Mouse (Mus musculus): ENCODE data around the gene Hoxb13. TPM values are rescaled to one million over a fixed set of nuclear protein-coding genes. Genes with fewer than 3 reads are reported as not detected.

Gene Hoxb13
- polyA plus RNA-seq, 1 experiment from 2014 or later: not detected

- H3K9me3 ChIP-seq (ENCODE audit: control insufficient read depth, low read length): peaks cover 7% of the 10 kb centered on the region
- no peak overlapping the region for H3K4me3 ChIP-seq (ENCODE audit: control insufficient read depth in 1 of 2, insufficient read depth in 1 of 2, low read depth in 1 of 2, low read length in 2 of 2)
- no peak overlapping the region for H3K4me2 ChIP-seq (ENCODE audit: low read length)
- peaks cover 16% of the 10 kb centered on the region for H3K27me3 ChIP-seq (ENCODE audit: control insufficient read depth, insufficient read depth, low read length)
- WGBS: 65% methylated on average over 9 of the region's 9 CpGs
- no peak for ATAC-seq (ENCODE audit: insufficient number of reproducible peaks, insufficient read depth, low FRiP score, low read depth)
- H3K36me3 ChIP-seq (ENCODE audit: control insufficient read depth, insufficient read depth, low read length): no peaks in the 10 kb centered on the region
- no peaks in the 10 kb centered on the region for H3K4me1 ChIP-seq (ENCODE audit: control insufficient read depth in 2 of 2, insufficient read depth in 2 of 2, low read length in 2 of 2)
- H3K27ac ChIP-seq (replicated peaks in 1 of 2; ENCODE audit: control insufficient read depth in 1 of 2, insufficient read depth in 1 of 2, low read depth in 2 of 2, low read length in 2 of 2): no peak overlapping the region
- H3K9ac ChIP-seq (ENCODE audit: low read length): no peak overlapping the region
Measured at GRCm38 (mm10) chr11:96227676-96228075, 33.6 kb downstream of the Hoxb13 start.

GRCm38 (mm10) chr11:96234906-96235305 lies 40.8 kb downstream of the Hoxb13 start:
- ATAC-seq (ENCODE audit: insufficient number of reproducible peaks, insufficient read depth, low FRiP score, low read depth): no peak
- no peak overlapping the region for H3K9ac ChIP-seq (ENCODE audit: low read length)
- peaks cover 67% of the 10 kb centered on the region for H3K27me3 ChIP-seq (ENCODE audit: control insufficient read depth, insufficient read depth, low read length)
- 3% methylated on average over 12 of the region's 12 CpGs for WGBS
- no peaks in the 10 kb centered on the region for H3K36me3 ChIP-seq (ENCODE audit: control insufficient read depth, insufficient read depth, low read length)
- no peaks in the 10 kb centered on the region for H3K4me1 ChIP-seq (ENCODE audit: control insufficient read depth in 2 of 2, insufficient read depth in 2 of 2, low read length in 2 of 2)
- no peak overlapping the region for H3K4me2 ChIP-seq (ENCODE audit: low read length)
- no peaks in the 10 kb centered on the region for H3K9me3 ChIP-seq (ENCODE audit: control insufficient read depth, low read length)
- no peak overlapping the region for H3K4me3 ChIP-seq (ENCODE audit: control insufficient read depth in 1 of 2, insufficient read depth in 1 of 2, low read depth in 1 of 2, low read length in 2 of 2)
- H3K27ac ChIP-seq (replicated peaks in 1 of 2; ENCODE audit: control insufficient read depth in 1 of 2, insufficient read depth in 1 of 2, low read depth in 2 of 2, low read length in 2 of 2): no peak overlapping the region

GRCm38 (mm10) chr11:96240211-96240610 lies 46.1 kb downstream of the Hoxb13 start:
- H3K9ac ChIP-seq (ENCODE audit: low read length): no peak overlapping the region
- H3K27me3 ChIP-seq (ENCODE audit: control insufficient read depth, insufficient read depth, low read length): peaks cover 41% of the 10 kb centered on the region
- no peak overlapping the region for H3K4me2 ChIP-seq (ENCODE audit: low read length)
- H3K4me1 ChIP-seq (ENCODE audit: control insufficient read depth in 2 of 2, insufficient read depth in 2 of 2, low read length in 2 of 2): no peaks in the 10 kb centered on the region
- H3K27ac ChIP-seq (replicated peaks in 1 of 2; ENCODE audit: control insufficient read depth in 1 of 2, insufficient read depth in 1 of 2, low read depth in 2 of 2, low read length in 2 of 2): no peak overlapping the region
- no peak overlapping the region for H3K4me3 ChIP-seq (ENCODE audit: control insufficient read depth in 1 of 2, insufficient read depth in 1 of 2, low read depth in 1 of 2, low read length in 2 of 2)
- H3K36me3 ChIP-seq (ENCODE audit: control insufficient read depth, insufficient read depth, low read length): no peaks in the 10 kb centered on the region
- no peak for ATAC-seq (ENCODE audit: insufficient number of reproducible peaks, insufficient read depth, low FRiP score, low read depth)
- 3% methylated on average over 7 of the region's 7 CpGs for WGBS
- H3K9me3 ChIP-seq (ENCODE audit: control insufficient read depth, low read length): no peaks in the 10 kb centered on the region

Other genes with a start within 250 kb of the Hoxb13 start
- 14.0 and 17.2 TPM in 2 replicates for gene Igf2bp1, start 188.4 kb upstream of the Hoxb13 start, polyA plus RNA-seq (2014; fragmentation: Nextera tagmentation; extraction: Ambion mirVana)
- gene Gip, start 169.8 kb upstream of the Hoxb13 start, polyA plus RNA-seq (2014; fragmentation: Nextera tagmentation; extraction: Ambion mirVana): not detected in 2 replicates
- gene Snf8, start 159.4 kb upstream of the Hoxb13 start, polyA plus RNA-seq (2014; fragmentation: Nextera tagmentation; extraction: Ambion mirVana): 23.5 and 30.5 TPM in 2 replicates
- 28.7 and 29.7 TPM in 2 replicates for gene Ube2z, start 128.9 kb upstream of the Hoxb13 start, polyA plus RNA-seq (2014; fragmentation: Nextera tagmentation; extraction: Ambion mirVana)
- 2,464 and 2,507 TPM in 2 replicates for gene Atp5g1, start 118.6 kb upstream of the Hoxb13 start, polyA plus RNA-seq (2014; fragmentation: Nextera tagmentation; extraction: Ambion mirVana)
- not detected in 2 replicates for gene Calcoco2, start 82.4 kb upstream of the Hoxb13 start, polyA plus RNA-seq (2014; fragmentation: Nextera tagmentation; extraction: Ambion mirVana)
- gene Ttll6, start 60.5 kb upstream of the Hoxb13 start, polyA plus RNA-seq (2014; fragmentation: Nextera tagmentation; extraction: Ambion mirVana): not detected in 2 replicates
- gene Hoxb9, start 77.1 kb downstream of the Hoxb13 start, polyA plus RNA-seq (2014; fragmentation: Nextera tagmentation; extraction: Ambion mirVana): not detected in 2 replicates
- not detected in 2 replicates for gene Hoxb8, start 87.6 kb downstream of the Hoxb13 start, polyA plus RNA-seq (2014; fragmentation: Nextera tagmentation; extraction: Ambion mirVana)
- gene Hoxb7, start 92.3 kb downstream of the Hoxb13 start, polyA plus RNA-seq (2014; fragmentation: Nextera tagmentation; extraction: Ambion mirVana): 0.36 TPM in 1 of 2 replicates, not detected in the other
- gene Hoxb6, start 98.2 kb downstream of the Hoxb13 start, polyA plus RNA-seq (2014; fragmentation: Nextera tagmentation; extraction: Ambion mirVana): not detected in 2 replicates
- 0.27 TPM in 1 of 2 replicates, not detected in the other for gene Hoxb5, start 109.0 kb downstream of the Hoxb13 start, polyA plus RNA-seq (2014; fragmentation: Nextera tagmentation; extraction: Ambion mirVana)
- 0.09 and 0.15 TPM in 2 replicates for gene Hoxb4, start 124.0 kb downstream of the Hoxb13 start, polyA plus RNA-seq (2014; fragmentation: Nextera tagmentation; extraction: Ambion mirVana)
- 0.31 and 0.43 TPM in 2 replicates for gene Hoxb3, start 129.0 kb downstream of the Hoxb13 start, polyA plus RNA-seq (2014; fragmentation: Nextera tagmentation; extraction: Ambion mirVana)
- gene Hoxb2, start 156.2 kb downstream of the Hoxb13 start, polyA plus RNA-seq (2014; fragmentation: Nextera tagmentation; extraction: Ambion mirVana): 2.0 and 2.9 TPM in 2 replicates
- 0.09 TPM in 1 of 2 replicates, not detected in the other for gene Hoxb1, start 171.4 kb downstream of the Hoxb13 start, polyA plus RNA-seq (2014; fragmentation: Nextera tagmentation; extraction: Ambion mirVana)

All from heart, embryonic 14.5 days (tissue).